Mouse (Mus musculus): Measurements from ENCODE around the gene Dnase2a. TPM values are rescaled to one million over a fixed set of nuclear protein-coding genes. Genes with fewer than 3 reads are reported as not detected.
A peak's percentile ranks its signal among the peaks of the same experiment; 100 is the strongest.

Gene Dnase2a
- total and polyA plus RNA-seq, 3 experiments = 53.7 to 83.4 TPM; not detected in 1

GRCm38 (mm10) chr8:84874339-84874738 lies 34.0 kb upstream of the Dnase2a start (continued):
- TF ChIP-seq POLR2AphosphoS2 (IDR thresholded peaks at IDR 0.05; ENCODE audit: low read length) (no peak), ZNF384 (IDR thresholded peaks at IDR 0.05; ENCODE audit: low read depth, low read length) (no peak), RAD21 (IDR thresholded peaks at IDR 0.05; ENCODE audit: low read depth, low read length) (no peak; the same call in 1 of the 2 replicates), KAT2A (conservative IDR thresholded peaks at IDR 0.05; ENCODE audit: low read depth, low read length) (no peak), TBP (IDR thresholded peaks at IDR 0.05; ENCODE audit: low read depth, low read length) (peak; percentile 57; the same call in 1 of the 2 replicates), MXI1 (IDR thresholded peaks at IDR 0.05; ENCODE audit: low read depth, low read length) (no peak), BHLHE40 (IDR thresholded peaks at IDR 0.05; ENCODE audit: borderline replicate concordance, low read depth, low read length) (peak; percentile 66; the same call in 1 of the 2 replicates)

- DNase-seq (ENCODE audit: low read depth, low spot score) = no peak
- peaks cover under 1% of the 10 kb centered on the region; the same call in 1 of the 2 replicates for H3K79me2 ChIP-seq (ENCODE audit: control insufficient read depth, insufficient read depth, low read length, poor library complexity)
- H3K27me3 ChIP-seq (ENCODE audit: control insufficient read depth in 1 of 2, insufficient read depth in 2 of 2, low read length in 2 of 2) = no peaks in the 10 kb centered on the region
- no peak overlapping the region for H3K9ac ChIP-seq (ENCODE audit: control insufficient read depth, low read depth, low read length, poor library complexity, severe bottlenecking)
- H3K4me1 ChIP-seq (ENCODE audit: control insufficient read depth in 1 of 2, insufficient read depth in 2 of 2, low read length in 2 of 2) = peaks cover 7 to 17% of the 10 kb centered on the region in 2 experiments
- H3K27ac ChIP-seq (ENCODE audit: control insufficient read depth, low read depth, low read length) = no peak overlapping the region
- TF ChIP-seq CHD2 (IDR thresholded peaks at IDR 0.05; ENCODE audit: low read length) = no peak
- no peak for TF ChIP-seq ZKSCAN1 (IDR thresholded peaks at IDR 0.05; ENCODE audit: low read depth, low read length)
- no peak for TF ChIP-seq NRF1 (IDR thresholded peaks at IDR 0.05; ENCODE audit: insufficient read depth, low read depth, low read length, poor library complexity, severe bottlenecking)
- no peak for TF ChIP-seq BHLHE40 (IDR thresholded peaks at IDR 0.05; ENCODE audit: borderline replicate concordance, low read depth, low read length)
- TF ChIP-seq MAFK (IDR thresholded peaks at IDR 0.05; ENCODE audit: borderline replicate concordance, low read depth, low read length) = no peak
- no peak for TF ChIP-seq SIN3A (IDR thresholded peaks at IDR 0.05; ENCODE audit: low read length)
- peaks cover 0 to 19% of the 10 kb centered on the region in 2 experiments; a peak in 3 of 4 replicates for H3K36me3 ChIP-seq (ENCODE audit: control insufficient read depth in 1 of 2, insufficient read depth in 2 of 2, low read length in 2 of 2)
- no peak overlapping the region for H3K4me3 ChIP-seq (ENCODE audit: control insufficient read depth in 1 of 2, insufficient read depth in 1 of 2, low read depth in 2 of 2, low read length in 2 of 2)
- no peaks in the 10 kb centered on the region for H3K9me3 ChIP-seq (replicated peaks; ENCODE audit: insufficient read depth, low read length)
Measured at GRCm38 (mm10) chr8:84877297-84878035, 30.9 kb upstream of the Dnase2a start.

DNA sequence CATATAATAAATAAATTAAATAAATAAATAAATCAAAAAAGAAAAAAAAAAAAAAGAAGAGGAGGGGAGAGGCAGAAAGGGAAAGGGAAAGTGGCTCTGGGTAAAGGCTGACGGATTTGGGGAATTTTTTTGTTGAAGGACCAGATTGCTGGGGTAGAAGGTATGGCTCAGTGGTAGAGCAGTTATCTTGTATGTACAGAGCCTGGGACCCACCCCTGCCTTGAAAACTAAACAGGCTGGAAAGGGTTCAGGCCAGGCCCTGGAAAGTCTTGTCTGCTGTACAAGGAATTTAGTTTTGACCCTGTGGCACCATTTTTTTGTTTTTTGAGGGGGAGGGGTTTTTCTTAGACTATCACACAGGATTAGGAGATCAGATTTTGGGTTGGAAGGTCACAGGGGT lies 29.4 kb upstream of the Dnase2a start:
- Histone ChIP-seq H3K79me2 (ENCODE audit: control insufficient read depth, insufficient read depth, low read length, poor library complexity) (no peaks in the 10 kb centered on the region), H3K27ac (ENCODE audit: control insufficient read depth, low read depth, low read length) (no peak overlapping the region), H3K27me3 (ENCODE audit: control insufficient read depth in 1 of 2, insufficient read depth in 2 of 2, low read length in 2 of 2) (no peaks in the 10 kb centered on the region), H3K36me3 (ENCODE audit: control insufficient read depth in 1 of 2, insufficient read depth in 2 of 2, low read length in 2 of 2) (peaks cover 3 to 12% of the 10 kb centered on the region in 2 experiments; a peak in 3 of 4 replicates), H3K4me1 (ENCODE audit: control insufficient read depth in 1 of 2, insufficient read depth in 2 of 2, low read length in 2 of 2) (peaks cover 3 to 8% of the 10 kb centered on the region in 2 experiments), H3K9me3 (replicated peaks; ENCODE audit: insufficient read depth, low read length) (no peaks in the 10 kb centered on the region), H3K9ac (ENCODE audit: control insufficient read depth, low read depth, low read length, poor library complexity, severe bottlenecking) (no peak overlapping the region), H3K4me3 (ENCODE audit: control insufficient read depth in 1 of 2, insufficient read depth in 1 of 2, low read depth in 2 of 2, low read length in 2 of 2) (no peak overlapping the region)
- no peak for DNase-seq (ENCODE audit: low read depth, low spot score)
- TF ChIP-seq TCF12 (IDR thresholded peaks at IDR 0.05; ENCODE audit: low read depth, low read length) (no peak), ZNF384 (IDR thresholded peaks at IDR 0.05; ENCODE audit: low read depth, low read length) (no peak), JUND (IDR thresholded peaks at IDR 0.05; ENCODE audit: low read depth, low read length) (no peak), ZKSCAN1 (IDR thresholded peaks at IDR 0.05; ENCODE audit: low read depth, low read length) (no peak), CHD1 (IDR thresholded peaks at IDR 0.05; ENCODE audit: low read depth, low read length) (no peak), SIN3A (IDR thresholded peaks at IDR 0.05; ENCODE audit: low read length) (no peak), MYC (IDR thresholded peaks at IDR 0.05; ENCODE audit: low read depth, low read length) (no peak), CHD2 (IDR thresholded peaks at IDR 0.05; ENCODE audit: low read length) (no peak), GATA1 (IDR thresholded peaks at IDR 0.05; ENCODE audit: low read depth, low read length) (no peak)
